Mouse (Mus musculus): ENCODE results near the gene Agpat4. TPM values are rescaled to one million over a fixed set of nuclear protein-coding genes. Genes with fewer than 3 reads are reported as not detected.
"Not testable (repeated sequence)": the region's sequence is repeated elsewhere in the genome, so short reads cannot be mapped to it uniquely, and the experiment has no call there.

Agpat4 gene
- total RNA-seq, 4 experiments from 2014 or later, result 40.1 to 106 (median 76.9) TPM

DNA sequence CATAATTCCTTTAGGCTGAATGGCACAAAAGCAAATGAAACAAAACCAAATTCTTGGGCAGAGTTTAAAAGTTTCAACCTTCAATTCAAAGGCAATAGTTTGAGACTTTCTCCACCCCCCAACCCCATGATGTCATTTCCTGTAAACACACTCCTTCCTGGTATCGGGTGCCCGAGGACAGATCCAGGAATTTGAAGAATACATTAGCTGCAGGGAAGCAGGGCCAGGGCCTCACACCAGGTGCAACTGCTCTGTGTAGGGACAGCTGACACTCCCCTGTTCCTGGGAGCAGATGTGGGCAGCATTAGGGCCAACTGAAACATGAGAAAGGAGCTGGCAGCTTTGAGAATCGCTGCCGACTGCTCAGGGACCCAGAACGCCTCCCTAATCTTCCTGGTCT lies 76.6 kb downstream of the Agpat4 start:
- DNase-seq, result no peak

- DNase-seq, result no peak
These were observed 77.1 kb downstream of the Agpat4 start for GRCm38 (mm10) chr17:12195604-12196003.

DNA sequence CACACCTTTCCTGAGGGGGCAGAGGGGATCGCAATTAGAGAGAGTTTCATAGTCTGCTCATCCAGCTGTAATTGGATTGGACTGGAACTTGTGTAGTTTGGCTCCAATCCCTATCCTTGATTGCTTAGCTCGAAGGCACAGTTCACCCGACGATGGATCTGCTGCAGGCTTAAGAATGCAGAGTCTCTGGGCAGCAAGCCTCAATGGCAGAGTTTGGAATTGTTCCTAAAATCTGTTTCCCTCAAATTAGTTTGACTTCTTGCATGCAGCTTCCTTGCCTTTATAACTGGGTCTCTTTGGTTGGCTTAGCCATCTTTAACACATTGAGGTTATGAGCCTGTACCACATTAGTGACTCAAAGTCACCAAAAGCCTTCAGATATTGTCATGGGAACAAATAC lies 81.4 kb downstream of the Agpat4 start:
- DNase-seq, result no peak

DNA sequence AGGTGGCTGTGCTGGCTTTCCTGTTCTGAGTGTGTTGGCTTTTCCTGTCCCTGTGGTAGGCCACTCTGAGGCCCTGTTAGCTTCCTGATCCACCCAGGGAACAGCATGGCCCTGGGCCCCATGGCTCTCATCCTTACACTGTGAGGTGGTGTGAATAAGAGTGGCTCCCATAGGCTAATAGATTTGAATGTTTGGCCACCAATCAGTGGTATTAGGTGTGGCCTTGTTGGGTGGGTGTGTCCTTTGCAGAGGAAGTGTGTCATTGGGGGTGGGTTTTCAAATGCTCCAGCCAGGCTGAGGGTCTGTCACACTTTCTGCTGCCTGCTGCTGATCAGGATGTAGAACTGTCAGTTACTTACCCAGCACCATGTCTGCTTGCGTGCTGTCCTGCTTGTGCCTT lies 82.6 kb downstream of the Agpat4 start:
- DNase-seq, result no peak

DNA sequence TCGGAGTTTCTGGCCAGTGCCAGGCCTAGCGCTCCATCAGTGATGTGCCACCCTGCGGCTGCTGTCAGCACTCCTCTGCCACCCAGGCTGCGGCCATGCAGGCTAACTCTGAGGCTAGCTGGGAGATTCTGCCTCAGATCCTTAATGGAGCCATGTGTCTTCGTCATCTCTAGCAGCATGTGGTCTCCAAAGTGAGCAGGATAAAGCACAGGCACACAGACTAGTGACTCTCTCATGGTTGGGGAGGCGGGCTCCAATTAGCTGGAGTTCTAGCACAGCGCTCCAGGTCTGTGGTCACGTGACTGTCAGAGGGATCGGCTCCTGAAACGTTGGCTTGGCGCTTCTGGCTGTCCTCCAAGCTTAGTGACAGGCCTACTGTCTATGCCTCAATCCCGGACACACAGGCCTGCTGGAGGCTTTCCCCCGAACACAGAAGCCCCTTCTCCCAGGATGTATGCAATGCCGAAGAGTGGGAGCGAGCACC lies 85.0 kb downstream of the Agpat4 start:
- DNase-seq, result no peak

DNA sequence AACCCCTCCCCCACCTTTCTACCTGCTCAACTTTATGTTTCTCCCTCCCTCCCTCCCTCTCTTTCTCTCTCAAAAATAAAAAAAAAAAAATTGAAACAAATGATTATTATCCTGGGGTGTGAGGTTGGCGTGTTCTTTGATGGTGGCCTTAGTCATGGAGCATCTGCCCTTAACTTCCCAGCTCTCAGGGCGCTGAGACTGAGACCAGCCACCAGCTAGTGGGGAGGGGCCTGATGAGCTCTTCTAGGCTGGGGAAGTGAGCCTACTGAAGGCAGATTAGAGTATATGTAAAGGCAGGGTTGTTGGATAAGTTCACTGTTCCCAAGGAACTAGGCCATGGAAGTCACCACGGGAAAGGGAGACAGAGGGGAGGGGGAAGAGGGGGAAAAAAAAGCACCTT lies 85.7 kb downstream of the Agpat4 start:
- no peak for DNase-seq

- DNase-seq, result no peak
These were observed 86.1 kb downstream of the Agpat4 start for GRCm38 (mm10) chr17:12204689-12205014.

DNA sequence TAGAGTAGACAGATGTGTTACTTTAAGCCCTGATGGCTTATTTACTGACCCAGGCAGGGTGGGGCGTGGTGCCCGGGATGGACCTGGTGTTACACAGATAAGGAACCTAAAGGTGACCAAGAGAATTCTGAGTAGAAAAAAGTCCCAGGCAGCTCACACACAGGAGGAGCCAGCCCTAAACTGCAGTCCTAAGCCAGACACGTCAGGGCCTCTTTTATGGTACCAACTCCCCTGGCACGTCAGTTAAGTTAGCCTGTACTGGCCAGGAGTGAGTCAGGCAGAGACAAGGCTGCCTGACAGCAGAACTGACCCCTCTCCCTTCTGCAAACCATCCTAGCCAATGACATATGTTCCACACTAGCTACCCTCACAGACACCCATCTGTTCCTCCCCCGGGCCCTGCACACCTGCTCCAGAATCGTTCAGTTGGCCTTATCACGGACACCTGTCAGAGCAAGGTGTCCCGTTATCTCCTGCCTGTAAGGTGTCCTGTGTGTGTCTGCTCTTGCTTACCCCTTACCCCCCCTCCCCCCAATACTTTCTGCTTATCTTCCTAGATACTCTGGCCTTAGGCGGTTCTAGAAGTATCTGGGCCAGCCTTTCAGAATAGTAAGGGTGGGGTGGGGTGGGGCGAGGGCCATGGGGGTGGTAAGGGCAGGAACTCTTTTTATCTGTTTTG lies 86.7 kb downstream of the Agpat4 start:
- no peak for DNase-seq

DNA sequence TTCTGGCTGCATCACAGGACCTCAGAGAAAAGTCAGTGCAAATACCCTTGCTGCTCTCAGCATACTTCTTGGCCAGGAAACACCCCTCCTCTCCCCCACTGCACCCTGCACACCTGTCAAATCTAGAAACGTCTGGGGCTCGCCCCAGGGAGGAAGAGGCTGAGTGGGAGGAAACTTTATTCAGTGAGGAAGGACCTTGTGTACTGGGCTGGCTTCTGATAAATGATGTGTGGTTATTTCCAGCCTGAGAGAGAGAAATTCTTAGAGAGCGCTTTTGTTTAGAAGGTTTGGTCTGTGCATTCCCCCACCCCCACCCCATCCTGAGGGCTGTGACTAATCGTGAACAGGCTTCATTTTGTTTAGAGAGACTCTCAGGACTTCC lies 87.2 kb downstream of the Agpat4 start:
- DNase-seq, result no peak

GRCm38 (mm10) chr17:12206248-12206647 lies 87.7 kb downstream of the Agpat4 start:
- DNase-seq, result no peak

GRCm38 (mm10) chr17:12207022-12207548 lies 88.6 kb downstream of the Agpat4 start:
- no peak for DNase-seq

GRCm38 (mm10) chr17:12209481-12209880 lies 91.0 kb downstream of the Agpat4 start:
- no peak for DNase-seq

- peak; percentile 67 for DNase-seq
These were observed 92.1 kb downstream of the Agpat4 start for GRCm38 (mm10) chr17:12210544-12211132.

DNA sequence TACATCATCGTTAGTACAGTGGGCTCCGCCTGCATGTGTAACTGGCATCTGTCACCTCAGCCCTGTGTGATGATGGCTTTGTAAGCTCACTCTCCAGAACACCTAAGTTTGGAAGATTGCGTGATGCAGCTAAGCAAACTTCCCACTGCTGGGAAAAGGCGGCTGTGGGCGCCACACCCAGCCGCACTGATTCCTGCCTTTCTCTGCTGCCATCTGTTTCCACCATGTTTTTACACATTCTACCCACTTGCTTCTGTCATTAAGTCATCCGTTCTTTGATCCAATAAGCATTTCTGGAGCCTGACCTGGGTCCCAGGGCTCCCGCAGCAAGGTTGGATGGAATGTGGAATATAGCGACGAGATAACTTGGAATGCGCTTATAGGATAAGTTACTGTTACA lies 93.4 kb downstream of the Agpat4 start:
- DNase-seq, result no peak

- no peak for DNase-seq
These were observed 93.8 kb downstream of the Agpat4 start for GRCm38 (mm10) chr17:12212341-12212740.

DNA sequence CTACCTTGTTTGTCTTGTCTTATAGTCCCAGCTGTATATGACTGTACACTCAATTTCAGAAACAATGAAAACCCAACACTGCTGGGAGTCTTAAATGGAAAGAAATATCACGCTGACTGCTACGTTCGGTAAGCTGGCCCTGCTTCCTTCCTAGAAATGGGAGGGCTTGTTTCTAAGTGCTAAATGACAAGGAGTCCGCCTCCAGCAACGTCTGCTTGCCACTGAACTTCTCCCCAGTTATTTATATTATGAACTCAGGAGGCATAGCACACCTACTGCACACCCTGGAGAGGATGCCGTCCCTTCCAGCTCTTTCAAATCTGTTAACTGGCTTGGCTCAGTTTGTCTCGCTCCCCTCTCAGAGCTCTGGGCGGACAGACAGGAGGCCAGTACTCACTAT lies 94.9 kb downstream of the Agpat4 start:
- DNase-seq, result no peak

DNA sequence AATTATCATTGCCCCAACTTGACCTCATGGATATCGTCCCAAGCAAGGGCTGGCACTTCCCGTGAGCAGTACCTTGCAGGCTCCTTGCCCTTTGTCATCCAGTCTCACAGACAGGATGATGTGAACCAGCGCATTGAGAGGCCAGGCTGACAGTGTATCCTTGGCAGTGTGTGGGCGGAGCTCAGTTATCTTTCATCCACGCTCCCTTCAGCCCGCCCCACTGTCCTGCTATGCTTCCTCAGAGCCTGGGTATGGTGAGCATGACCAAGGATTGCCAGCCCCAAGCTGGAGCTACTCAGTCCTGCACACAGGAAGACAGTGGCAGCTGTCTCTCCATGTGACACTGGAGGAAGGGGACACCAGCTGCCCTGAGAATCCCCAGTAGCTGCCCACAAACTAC lies 97.7 kb downstream of the Agpat4 start:
- no peak for DNase-seq

- DNase-seq, result peak; percentile 54
These were observed 103.4 kb downstream of the Agpat4 start for GRCm38 (mm10) chr17:12221926-12222325.

DNA sequence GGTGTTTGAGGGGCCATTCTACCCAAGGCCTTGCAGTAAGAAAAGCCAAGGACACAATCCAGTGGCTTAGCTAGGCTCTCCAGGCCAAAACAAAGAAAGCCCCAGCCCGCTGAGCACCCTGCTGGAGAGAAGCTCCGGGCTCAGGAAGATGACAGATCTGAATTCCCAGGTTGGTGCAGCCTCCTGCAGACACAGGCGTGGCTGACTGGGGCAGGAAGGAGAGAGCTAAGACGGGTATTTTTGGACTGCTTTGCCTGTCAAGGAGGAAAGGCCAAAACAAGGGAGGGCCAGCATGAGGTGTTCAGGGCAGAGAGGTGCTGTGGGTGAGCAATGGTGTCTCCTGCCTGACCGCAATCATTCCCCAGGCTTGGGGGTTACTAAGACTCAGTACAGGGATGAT lies 105.2 kb downstream of the Agpat4 start:
- DNase-seq, result no peak

- DNase-seq, result no peak
These were observed 105.6 kb downstream of the Agpat4 start for GRCm38 (mm10) chr17:12224145-12224544.

DNA sequence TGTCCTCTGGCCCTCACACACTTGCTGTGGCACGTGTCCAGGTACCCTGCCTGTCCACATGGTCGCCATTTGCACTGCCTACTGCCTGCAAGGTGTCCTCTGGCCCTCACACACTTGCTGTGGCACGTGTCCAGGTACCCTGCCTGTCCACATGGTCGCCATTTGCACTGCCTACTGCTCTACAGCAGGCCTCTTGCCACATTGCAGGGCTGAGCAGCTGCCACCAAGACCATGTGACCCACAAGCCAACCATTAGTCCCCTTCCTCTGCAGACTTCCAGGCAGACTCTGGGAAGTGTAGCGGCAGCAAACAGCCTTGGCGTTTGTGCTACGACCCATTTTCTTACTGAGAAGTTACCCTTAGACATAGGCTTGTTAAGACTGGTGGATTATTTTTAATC lies 106.0 kb downstream of the Agpat4 start:
- not testable (repeated sequence) for DNase-seq

DNA sequence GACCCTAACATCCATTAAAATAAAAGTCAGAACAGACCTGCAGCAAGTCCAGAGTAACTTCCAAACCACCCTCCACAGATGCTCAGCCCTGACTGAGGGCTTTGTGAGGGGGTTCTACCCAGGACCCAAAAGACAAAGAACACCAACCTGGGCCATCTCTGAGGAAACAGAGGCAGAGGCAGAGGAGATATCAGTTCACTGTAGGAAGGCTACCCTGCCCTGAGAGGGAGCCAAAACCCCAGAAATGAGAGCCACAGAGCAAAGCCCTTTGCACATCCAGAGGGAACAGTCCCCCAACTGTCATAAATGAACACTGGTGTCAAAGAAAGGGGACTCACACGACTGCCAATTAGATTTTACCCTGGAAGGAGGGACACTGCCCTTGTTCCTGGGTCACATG lies 106.7 kb downstream of the Agpat4 start:
- no peak for DNase-seq

DNA sequence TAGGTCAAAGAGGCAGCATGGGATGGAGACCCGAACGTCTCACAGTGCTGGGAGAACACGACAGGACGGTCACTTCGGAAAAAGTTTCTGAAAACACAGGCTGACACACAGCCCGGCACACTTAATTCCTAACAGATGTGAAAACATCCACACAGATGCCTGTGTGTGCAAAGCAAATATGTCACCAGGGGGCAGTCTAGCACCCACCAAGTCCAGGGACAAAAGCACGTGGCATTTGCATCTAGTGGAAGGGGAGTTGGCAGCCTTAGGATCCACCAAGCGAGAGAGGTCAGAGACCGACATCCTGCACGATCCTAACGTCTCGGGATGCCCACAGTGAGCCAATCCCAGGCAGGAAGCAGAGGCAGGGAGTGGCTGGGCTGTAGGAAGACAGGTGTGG lies 108.0 kb downstream of the Agpat4 start:
- DNase-seq, result no peak

- DNase-seq, result no peak
These were observed 109.5 kb downstream of the Agpat4 start for GRCm38 (mm10) chr17:12228001-12228400.
